Mouse (Mus musculus) heart, embryonic 13.5 days (tissue): Measurements from ENCODE around the gene Wnt2. TPM values are rescaled to one million over a fixed set of nuclear protein-coding genes. Genes with fewer than 3 reads are reported as not detected.

Source experiments
- ATAC-seq: fragments of 200-750 bp; cut with Nextera tagmentation; 2 replicates; pipeline ENCODE4 v1.8.0; 2017; ENCODE audit warnings: moderate TSS enrichment; ENCODE audit not compliant: insufficient number of reproducible peaks, low FRiP score, low TSS enrichment; ENCODE audit errors: extremely low read depth
- H3K27ac ChIP-seq: fragments of 300-500 bp; sonication (generic); replicated peaks from 2 replicates; pipeline ENCODE4 v1.5.1; 2015; ENCODE audit warnings: moderate library complexity, mild to moderate bottlenecking, inconsistent platforms
- H3K27me3 ChIP-seq: fragments of 300-500 bp; sonication (generic); replicated peaks from 2 replicates; pipeline ENCODE4 v1.6.1; 2015; ENCODE audit warnings: mild to moderate bottlenecking, inconsistent platforms
- H3K36me3 ChIP-seq: fragments of 300-500 bp; sonication (generic); 2 replicates; pipeline ENCODE4 v1.6.1; 2015; ENCODE audit warnings: mild to moderate bottlenecking, inconsistent platforms
- H3K4me1 ChIP-seq: fragments of 300-500 bp; sonication (generic); 2 replicates; pipeline ENCODE4 v1.6.1; 2015; ENCODE audit warnings: inconsistent platforms
- H3K4me2 ChIP-seq: fragments of 300-500 bp; sonication (generic); 2 replicates; pipeline ENCODE4 v1.6.1; 2015; ENCODE audit warnings: inconsistent platforms, mild to moderate bottlenecking, moderate library complexity
- H3K4me3 ChIP-seq: fragments of 300-500 bp; sonication (generic); 2 replicates; pipeline ENCODE4 v1.5.1; 2015; ENCODE audit warnings: moderate library complexity, mild to moderate bottlenecking, inconsistent platforms
- H3K9ac ChIP-seq: fragments of 300-500 bp; sonication (generic); 2 replicates; pipeline ENCODE4 v1.6.1; 2015; ENCODE audit warnings: inconsistent platforms, mild to moderate bottlenecking, moderate library complexity
- H3K9me3 ChIP-seq: fragments of 300-500 bp; sonication (generic); 2 replicates; pipeline ENCODE4 v1.6.1; 2016; ENCODE audit warnings: inconsistent platforms
- WGBS: fragments of 180-500 bp; shearing (Covaris S2); methylation state at CpG from one replicate; pipeline ENCODE4 v1.1.7; 2015; ENCODE audit warnings: mixed read lengths; 5-methylcytosine and 5-hydroxymethylcytosine counted together
- polyA plus RNA-seq: library from polyadenylated mRNA; unstranded; fragments of >200 nt; fragmentation: Nextera tagmentation; extraction: Ambion mirVana; gene quantifications from 2 replicates; pipeline ENCODE4 v1.2.1, GENCODE M21; 2015

Wnt2 gene
- polyA plus RNA-seq, 1 experiment from 2014 or later, result 11.5 TPM

DNA sequence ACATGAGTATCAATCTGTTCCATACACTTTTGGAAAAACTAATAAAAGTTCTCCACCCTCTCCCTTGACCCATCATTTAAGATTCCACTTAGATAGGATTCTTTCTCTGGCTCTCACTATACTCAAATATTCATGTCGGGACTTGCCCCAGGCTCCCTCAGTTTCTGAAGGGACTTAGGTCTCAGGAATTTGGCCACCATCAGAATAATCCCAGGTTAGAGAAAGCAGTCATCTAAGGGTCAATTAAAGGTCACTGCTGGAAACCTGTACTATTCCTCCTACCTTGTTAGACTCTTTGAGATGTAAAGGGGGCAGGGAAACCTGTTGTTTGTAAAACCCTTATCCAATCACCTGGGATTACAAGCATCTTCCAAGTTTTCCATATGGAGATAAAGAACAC lies 53.2 kb downstream of the Wnt2 start:
- Histone ChIP-seq H3K4me2 (no peak overlapping the region), H3K27me3 (no peaks in the 10 kb centered on the region), H3K27ac (no peak overlapping the region), H3K9ac (no peak overlapping the region), H3K4me3 (no peak overlapping the region), H3K36me3 (no peaks in the 10 kb centered on the region), H3K9me3 (no peaks in the 10 kb centered on the region), H3K4me1 (no peaks in the 10 kb centered on the region)
- 51% methylated on average over 1 of the region's 1 CpGs for WGBS
- no peak for ATAC-seq

DNA sequence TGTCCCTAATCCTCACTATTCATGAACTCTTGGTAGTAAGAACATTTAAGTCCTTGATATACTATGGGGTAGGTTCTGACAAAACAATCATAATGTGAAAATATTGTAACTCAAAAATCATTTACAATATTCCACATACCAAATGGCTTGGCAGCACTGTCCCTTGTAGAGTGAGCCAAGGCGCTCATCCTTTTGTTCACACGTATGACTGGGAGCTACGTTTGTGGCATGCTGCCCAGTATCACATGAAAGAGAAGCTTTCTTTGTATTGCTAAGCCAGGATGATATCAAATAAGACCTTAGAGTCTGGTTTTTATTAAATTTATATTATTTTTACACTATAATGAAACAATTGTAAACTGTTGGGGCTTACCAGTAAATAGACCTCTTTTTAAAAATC lies 56.0 kb downstream of the Wnt2 start:
- no peak overlapping the region for H3K4me3 ChIP-seq
- ATAC-seq, result no peak
- no peaks in the 10 kb centered on the region for H3K4me1 ChIP-seq
- H3K4me2 ChIP-seq, result no peak overlapping the region
- H3K27ac ChIP-seq, result no peak overlapping the region
- no peak overlapping the region for H3K9ac ChIP-seq
- H3K9me3 ChIP-seq, result no peaks in the 10 kb centered on the region
- H3K36me3 ChIP-seq, result no peaks in the 10 kb centered on the region
- no peaks in the 10 kb centered on the region for H3K27me3 ChIP-seq
- WGBS, result 71% methylated on average over 3 of the region's 3 CpGs

DNA sequence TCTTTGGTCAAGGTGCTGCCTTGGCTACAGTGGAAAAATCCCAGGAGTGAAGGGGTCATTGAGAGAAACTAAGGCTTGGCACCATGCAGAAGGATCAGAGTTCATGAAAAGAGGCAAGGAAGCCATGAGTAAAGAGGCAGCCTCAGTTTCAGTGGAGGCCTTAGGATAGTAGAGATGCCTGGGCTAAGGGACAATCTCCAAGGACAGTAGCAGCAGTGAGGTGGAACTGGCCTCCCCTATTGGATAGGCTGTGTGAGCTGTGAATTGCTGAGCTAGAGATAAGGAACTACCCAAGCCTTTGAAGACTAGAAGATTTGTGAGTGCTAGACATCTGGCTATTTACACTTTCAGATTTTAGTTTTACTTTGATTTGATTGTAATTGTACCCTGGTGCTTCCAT lies 59.0 kb downstream of the Wnt2 start:
- H3K4me2 ChIP-seq, result no peak overlapping the region
- no peak overlapping the region for H3K4me3 ChIP-seq
- no peak for ATAC-seq
- H3K27ac ChIP-seq, result no peak overlapping the region
- no peak overlapping the region for H3K9ac ChIP-seq
- H3K4me1 ChIP-seq, result no peaks in the 10 kb centered on the region
- no peaks in the 10 kb centered on the region for H3K9me3 ChIP-seq
- no peaks in the 10 kb centered on the region for H3K36me3 ChIP-seq
- no peaks in the 10 kb centered on the region for H3K27me3 ChIP-seq

DNA sequence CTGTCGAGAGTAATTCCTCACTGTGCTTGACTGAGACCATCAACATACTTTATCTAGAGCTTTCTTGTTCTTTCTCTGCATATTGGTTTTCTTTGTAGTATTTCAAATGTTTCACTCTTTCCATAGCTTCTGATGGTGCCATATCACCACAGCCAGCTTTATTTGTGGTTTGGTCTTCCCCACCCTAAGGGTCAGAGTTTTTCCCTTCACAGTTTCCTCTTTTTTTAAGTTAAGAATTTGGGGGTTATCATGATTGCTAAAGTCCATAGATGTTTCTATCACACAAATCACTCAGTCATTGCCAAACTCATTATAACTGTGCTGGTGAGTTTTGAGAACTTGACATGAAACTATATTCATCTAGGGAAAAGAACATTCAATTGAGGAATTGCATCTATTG lies 60.6 kb downstream of the Wnt2 start:
- no peak for ATAC-seq
- H3K27ac ChIP-seq, result no peak overlapping the region
- H3K4me3 ChIP-seq, result no peak overlapping the region
- H3K36me3 ChIP-seq, result no peaks in the 10 kb centered on the region
- 81% methylated on average over 1 of the region's 1 CpGs for WGBS
- no peaks in the 10 kb centered on the region for H3K9me3 ChIP-seq
- no peak overlapping the region for H3K4me2 ChIP-seq
- no peak overlapping the region for H3K9ac ChIP-seq
- H3K4me1 ChIP-seq, result no peaks in the 10 kb centered on the region
- H3K27me3 ChIP-seq, result no peaks in the 10 kb centered on the region

DNA sequence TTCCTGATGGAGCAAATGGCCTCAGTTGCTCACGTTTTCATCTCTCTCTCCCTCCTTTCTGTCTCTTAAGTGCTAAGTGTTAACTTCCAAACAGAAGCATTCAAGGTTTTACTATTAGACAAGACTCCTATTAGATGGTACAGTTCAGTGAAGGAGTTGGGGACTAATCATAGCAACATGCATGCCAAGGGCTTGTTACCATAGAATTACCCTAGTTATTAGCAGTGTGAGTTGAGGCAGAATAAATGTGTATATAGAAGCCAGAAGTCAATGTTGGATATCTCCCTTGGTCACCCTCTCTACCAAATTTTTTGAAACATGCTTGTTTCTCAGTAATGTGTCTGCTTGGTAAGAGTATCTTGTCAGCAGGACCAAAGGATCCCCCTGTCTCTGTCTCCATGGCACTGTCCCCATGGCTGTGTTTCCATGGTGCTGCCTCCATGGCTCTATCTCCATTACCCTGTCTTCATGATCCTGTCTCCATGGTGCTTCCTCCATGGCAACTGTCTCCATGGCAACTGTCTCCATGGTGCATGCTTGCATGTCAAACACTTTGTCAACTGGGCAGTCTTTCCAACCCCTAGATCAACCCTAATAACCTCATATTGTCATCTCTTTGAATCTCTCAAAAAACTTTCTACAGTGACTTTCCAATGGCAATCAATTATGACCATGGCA lies 61.8 kb downstream of the Wnt2 start:
- Histone ChIP-seq H3K9ac (no peak overlapping the region), H3K4me3 (no peak overlapping the region), H3K27ac (no peak overlapping the region), H3K36me3 (no peaks in the 10 kb centered on the region), H3K9me3 (no peaks in the 10 kb centered on the region), H3K4me1 (no peaks in the 10 kb centered on the region), H3K27me3 (no peaks in the 10 kb centered on the region), H3K4me2 (no peak overlapping the region)
- WGBS, result 62% methylated on average over 1 of the region's 1 CpGs
- ATAC-seq, result no peak

DNA sequence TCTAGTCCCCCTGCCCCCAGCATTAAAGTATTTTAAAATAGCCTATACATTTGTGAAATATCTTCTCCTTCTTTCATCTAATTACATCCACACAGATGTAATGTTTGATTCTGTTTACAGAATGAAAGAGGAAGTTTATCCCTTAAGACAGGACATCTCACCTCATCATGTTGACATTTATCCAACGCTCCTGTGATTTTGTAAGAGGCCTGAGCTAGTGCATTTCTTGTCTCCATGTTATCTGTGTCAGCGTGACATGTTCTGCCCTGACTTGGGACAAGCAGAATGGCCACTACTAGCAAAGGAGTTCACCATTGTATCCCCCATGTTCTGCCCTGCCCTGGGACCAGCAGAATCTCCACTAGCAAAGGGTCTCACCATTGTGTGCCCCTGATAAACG lies 66.9 kb downstream of the Wnt2 start:
- Histone ChIP-seq H3K4me2 (no peak overlapping the region), H3K9ac (no peak overlapping the region), H3K27me3 (no peaks in the 10 kb centered on the region), H3K4me1 (no peaks in the 10 kb centered on the region), H3K9me3 (no peaks in the 10 kb centered on the region), H3K4me3 (no peak overlapping the region), H3K36me3 (no peaks in the 10 kb centered on the region), H3K27ac (no peak overlapping the region)
- ATAC-seq, result no peak
- 51% methylated on average over 3 of the region's 3 CpGs for WGBS

DNA sequence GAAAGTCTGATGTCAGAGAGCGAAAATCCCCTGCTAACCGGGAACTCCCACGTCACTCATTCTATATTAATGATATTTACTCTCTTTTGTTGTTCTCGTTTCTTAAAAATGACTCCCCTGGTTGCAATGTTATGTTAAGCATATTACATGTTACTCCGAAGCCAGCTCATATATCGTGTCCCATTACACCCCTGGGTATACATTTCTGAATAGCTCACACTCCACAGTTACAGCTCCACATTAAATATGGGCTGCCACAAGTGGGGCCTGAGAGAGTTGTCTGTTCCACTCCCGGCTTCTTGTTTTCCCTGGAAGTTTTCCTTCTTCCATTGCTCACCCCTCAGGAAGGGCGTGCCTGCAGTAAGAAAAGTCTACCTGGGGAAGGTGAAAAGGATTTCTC lies 78.6 kb downstream of the Wnt2 start:
- ATAC-seq, result no peak
- no peaks in the 10 kb centered on the region for H3K36me3 ChIP-seq
- 78% methylated on average over 8 of the region's 8 CpGs for WGBS

DNA sequence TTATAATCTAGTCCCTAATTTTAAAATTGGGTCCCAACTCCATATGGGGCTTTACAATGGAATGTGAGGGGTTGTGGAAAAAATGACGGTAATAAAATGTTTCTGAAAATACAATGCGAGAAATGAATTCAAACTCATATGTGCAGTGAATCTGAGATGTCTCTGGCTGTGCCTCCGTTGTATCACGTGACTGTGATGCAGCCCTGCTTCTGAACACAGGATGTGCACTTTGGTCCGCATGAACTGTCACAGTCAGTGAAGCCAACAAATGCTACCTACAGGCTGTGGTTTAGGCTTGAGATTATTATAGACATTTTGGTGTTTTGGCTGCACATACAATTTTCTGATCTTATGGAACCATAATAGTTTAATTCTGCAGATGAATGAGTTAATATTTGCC lies 81.3 kb downstream of the Wnt2 start:
- no peak overlapping the region for H3K4me3 ChIP-seq
- H3K9me3 ChIP-seq, result no peaks in the 10 kb centered on the region
- H3K4me2 ChIP-seq, result no peak overlapping the region
- H3K27ac ChIP-seq, result no peak overlapping the region
- WGBS, result 79% methylated on average over 5 of the region's 5 CpGs
- ATAC-seq, result no peak
- H3K4me1 ChIP-seq, result peaks cover 34% of the 10 kb centered on the region
- no peaks in the 10 kb centered on the region for H3K27me3 ChIP-seq
- H3K36me3 ChIP-seq, result no peaks in the 10 kb centered on the region
- H3K9ac ChIP-seq, result no peak overlapping the region

More for the DNA sequence above, 78.6 kb downstream of the Wnt2 start:
- Histone ChIP-seq H3K4me2 (no peak overlapping the region), H3K9ac (no peak overlapping the region), H3K27ac (no peak overlapping the region), H3K4me3 (no peak overlapping the region), H3K9me3 (no peaks in the 10 kb centered on the region), H3K27me3 (no peaks in the 10 kb centered on the region), H3K4me1 (peaks cover 19% of the 10 kb centered on the region)

DNA sequence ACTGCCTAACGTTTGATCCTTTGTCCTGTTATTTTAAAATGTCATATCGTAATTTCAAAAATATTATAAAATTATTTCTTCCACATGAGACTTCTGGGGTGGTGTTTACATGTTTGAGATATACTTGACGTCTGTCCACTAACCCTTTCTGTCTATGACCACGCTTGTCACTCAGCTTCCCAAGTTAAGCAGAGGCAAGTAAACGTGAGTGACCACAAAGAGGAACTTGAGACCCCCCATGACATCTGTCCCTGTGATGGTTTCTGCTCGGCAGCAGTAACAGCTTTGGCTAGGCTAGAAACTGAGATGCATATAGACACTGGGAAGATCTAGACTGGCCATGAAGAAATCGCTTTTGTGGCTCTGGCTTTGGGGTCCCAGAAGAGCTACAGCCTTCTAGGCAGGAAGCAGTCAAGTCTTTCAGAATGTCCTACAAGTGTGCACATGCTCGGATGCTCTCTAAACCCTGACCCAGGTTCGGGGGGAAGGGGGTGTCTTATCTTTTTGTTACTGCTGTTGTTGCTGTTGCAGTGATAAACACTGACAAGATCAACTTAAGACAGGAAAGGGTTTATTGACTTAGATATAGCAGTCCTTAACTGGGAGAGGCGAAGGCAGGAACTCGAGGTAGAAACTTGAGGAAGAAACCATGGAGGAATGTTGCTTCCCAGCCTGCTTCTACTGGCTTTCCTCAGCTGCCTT lies 83.1 kb downstream of the Wnt2 start:
- Histone ChIP-seq H3K9me3 (no peaks in the 10 kb centered on the region), H3K4me1 (peaks cover 41% of the 10 kb centered on the region), H3K27ac (no peak overlapping the region), H3K4me3 (no peak overlapping the region), H3K27me3 (no peaks in the 10 kb centered on the region), H3K36me3 (peaks cover 7% of the 10 kb centered on the region; the same call in 1 of the 2 replicates), H3K4me2 (no peak overlapping the region), H3K9ac (no peak overlapping the region)
- 45% methylated on average over 11 of the region's 11 CpGs for WGBS
- ATAC-seq, result no peak

DNA sequence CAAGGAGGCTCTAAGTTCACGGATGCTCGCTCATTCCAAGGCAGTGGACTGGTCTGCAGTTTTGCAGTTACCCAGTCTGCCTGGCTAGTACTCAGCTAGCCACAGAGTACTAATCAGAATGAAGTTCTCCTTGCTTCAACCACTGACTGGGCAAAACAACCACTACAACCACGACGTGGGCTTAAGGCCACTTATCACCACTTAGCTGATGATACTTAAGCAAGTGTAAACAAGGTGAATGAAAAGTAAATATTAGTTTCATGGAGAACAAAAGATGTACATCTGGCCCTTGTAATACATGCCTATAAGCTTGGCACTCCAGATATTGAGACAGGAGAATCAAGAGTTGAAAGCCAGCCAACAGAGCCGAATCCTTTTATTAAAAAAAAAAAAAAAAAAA lies 83.9 kb downstream of the Wnt2 start:
- no peak overlapping the region for H3K9ac ChIP-seq
- no peak overlapping the region for H3K4me2 ChIP-seq
- peaks cover 7% of the 10 kb centered on the region; the same call in 1 of the 2 replicates for H3K36me3 ChIP-seq
- H3K9me3 ChIP-seq, result no peaks in the 10 kb centered on the region
- H3K27ac ChIP-seq, result no peak overlapping the region
- no peaks in the 10 kb centered on the region for H3K27me3 ChIP-seq
- WGBS, result 35% methylated on average over 5 of the region's 5 CpGs
- H3K4me3 ChIP-seq, result no peak overlapping the region
- ATAC-seq, result no peak
- H3K4me1 ChIP-seq, result peaks cover 45% of the 10 kb centered on the region

DNA sequence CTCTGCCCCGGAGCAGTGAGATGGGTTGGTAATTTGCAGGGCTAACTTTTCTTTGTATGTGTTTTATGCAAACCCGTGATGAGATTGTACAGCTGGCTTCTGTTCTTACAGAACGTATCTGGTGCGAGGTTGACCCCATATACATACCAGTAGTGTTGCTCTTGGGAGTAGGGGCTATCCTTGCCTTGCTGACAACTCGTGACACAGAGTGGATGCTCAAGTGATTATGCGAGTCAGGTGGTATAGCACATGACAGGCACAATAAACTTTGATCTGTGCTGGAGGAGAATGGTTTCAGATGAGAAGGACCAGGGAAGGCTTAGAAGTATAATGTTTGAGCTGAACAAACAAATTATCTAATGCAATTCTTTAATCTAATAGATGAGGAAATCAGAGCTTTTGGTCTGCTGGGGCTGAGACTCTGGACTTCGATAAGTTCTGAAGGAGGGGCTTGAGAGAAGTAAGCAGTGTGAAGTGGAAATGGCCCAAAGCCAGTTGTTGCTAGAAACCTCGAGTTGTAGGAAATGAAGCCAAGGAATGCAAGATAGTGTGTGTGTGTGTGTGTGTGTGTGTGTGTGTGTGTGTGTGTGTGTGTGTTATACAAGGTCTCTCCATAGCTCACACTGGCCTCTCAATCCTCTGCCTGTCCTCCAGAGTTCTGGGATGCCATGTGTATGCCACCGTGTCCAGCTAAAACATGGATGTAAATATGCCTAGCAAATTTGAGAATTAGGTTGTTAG lies 86.3 kb downstream of the Wnt2 start:
- Histone ChIP-seq H3K9me3 (no peaks in the 10 kb centered on the region), H3K36me3 (peaks cover 14% of the 10 kb centered on the region; the same call in 1 of the 2 replicates), H3K4me2 (no peak overlapping the region), H3K27ac (no peak overlapping the region), H3K4me3 (no peak overlapping the region), H3K27me3 (no peaks in the 10 kb centered on the region), H3K4me1 (peaks cover 46% of the 10 kb centered on the region), H3K9ac (no peak overlapping the region)
- no peak for ATAC-seq
- 47% methylated on average over 9 of the region's 9 CpGs for WGBS
